Mouse (Mus musculus) layer of hippocampus, adult 8-10 months (tissue): ENCODE measurements around the gene Actr10. TPM values are rescaled to one million over a fixed set of nuclear protein-coding genes. Genes with fewer than 3 reads are reported as not detected.

Source experiments
- total RNA-seq, 4 experiments: library from RNA; stranded (reverse); gene quantifications; 2 replicates each; pipeline ENCODE4 v1.2.4; 2022

The Actr10 gene
- total RNA-seq, 4 experiments from 2014 or later: 148 to 170 (median 156) TPM

Other genes starting within 250 kb of the Actr10 start
- 10 to 100 TPM; 17.7 to 24.5 (median 21.4) TPM for gene Frmd6, start 112.3 kb upstream of the Actr10 start, total RNA-seq
- gene Psma3, start 36.8 kb downstream of the Actr10 start, total RNA-seq: 100 to 1,000 TPM; 177 to 217 (median 209) TPM
- 10 to 100 TPM; 31.8 to 40.3 (median 35.7) TPM for gene Arid4a, start 78.1 kb downstream of the Actr10 start, total RNA-seq
- gene Tomm20l, start 173.6 kb downstream of the Actr10 start, total RNA-seq: not detected
- 10 to 100 TPM; 53.7 to 69.2 (median 59.3) TPM for gene Timm9, start 198.8 kb downstream of the Actr10 start, total RNA-seq
- gene 2700049A03Rik, start 199.0 kb downstream of the Actr10 start, total RNA-seq: 1 to 10 TPM; 6.4 to 7.1 (median 6.8) TPM